Mouse (Mus musculus): ENCODE measurements around the gene Akap1. TPM values are rescaled to one million over a fixed set of nuclear protein-coding genes. Genes with fewer than 3 reads are reported as not detected.

The Akap1 gene
- polyA plus RNA-seq, 1 experiment from 2014 or later: 26.9 TPM

- Histone ChIP-seq H3K4me3 (no peak overlapping the region), H3K36me3 (no peaks in the 10 kb centered on the region; the same call in 1 of the 2 replicates), H3K27ac (no peak overlapping the region), H3K9me3 (no peaks in the 10 kb centered on the region), H3K4me1 (replicated peaks) (peaks cover 32% of the 10 kb centered on the region), H3K9ac (no peak overlapping the region), H3K27me3 (no peaks in the 10 kb centered on the region), H3K4me2 (no peak overlapping the region)
- WGBS: 89% methylated on average over 15 of the region's 15 CpGs
- ATAC-seq (ENCODE audit: low FRiP score): no peak
These were observed 13.1 kb downstream of the Akap1 start for GRCm38 (mm10) chr11:88851049-88851825.

GRCm38 (mm10) chr11:88849732-88850131 is 14.7 kb downstream of the Akap1 start:
- no peak for ATAC-seq (ENCODE audit: low FRiP score)
- H3K4me3 ChIP-seq: no peak overlapping the region
- no peak overlapping the region for H3K27ac ChIP-seq
- no peak overlapping the region for H3K9ac ChIP-seq
- 79% methylated on average over 3 of the region's 3 CpGs for WGBS
- H3K4me1 ChIP-seq (replicated peaks): peaks cover 24% of the 10 kb centered on the region
- H3K36me3 ChIP-seq: peaks cover 9% of the 10 kb centered on the region
- H3K9me3 ChIP-seq: no peaks in the 10 kb centered on the region
- no peaks in the 10 kb centered on the region for H3K27me3 ChIP-seq
- no peak overlapping the region for H3K4me2 ChIP-seq

- peaks cover 14% of the 10 kb centered on the region for H3K36me3 ChIP-seq
- no peak overlapping the region for H3K4me3 ChIP-seq
- H3K27me3 ChIP-seq: no peaks in the 10 kb centered on the region
- ATAC-seq (ENCODE audit: low FRiP score): no peak
- peaks cover 24% of the 10 kb centered on the region for H3K4me1 ChIP-seq (replicated peaks)
- WGBS: 75% methylated on average over 8 of the region's 8 CpGs
- H3K9me3 ChIP-seq: no peaks in the 10 kb centered on the region
- no peak overlapping the region for H3K27ac ChIP-seq
- no peak overlapping the region for H3K4me2 ChIP-seq
- no peak overlapping the region for H3K9ac ChIP-seq
These were observed 15.1 kb downstream of the Akap1 start for GRCm38 (mm10) chr11:88849284-88849683.

GRCm38 (mm10) chr11:88848590-88848989 is 15.8 kb downstream of the Akap1 start:
- Histone ChIP-seq H3K9me3 (no peaks in the 10 kb centered on the region), H3K36me3 (peaks cover 21% of the 10 kb centered on the region), H3K4me1 (replicated peaks) (peaks cover 24% of the 10 kb centered on the region), H3K4me2 (no peak overlapping the region), H3K27me3 (no peaks in the 10 kb centered on the region), H3K9ac (peak overlapping the region; percentile 19; the same call in 1 of the 2 replicates), H3K27ac (no peak overlapping the region), H3K4me3 (no peak overlapping the region)
- no peak; the same call in 1 of the 2 replicates for ATAC-seq (ENCODE audit: low FRiP score)
- 32% methylated on average over 5 of the region's 5 CpGs for WGBS

- Histone ChIP-seq H3K27ac (no peak overlapping the region), H3K4me2 (no peak overlapping the region), H3K4me3 (no peak overlapping the region), H3K36me3 (peaks cover 25% of the 10 kb centered on the region), H3K27me3 (no peaks in the 10 kb centered on the region), H3K9me3 (no peaks in the 10 kb centered on the region), H3K9ac (no peak overlapping the region), H3K4me1 (replicated peaks) (peaks cover 24% of the 10 kb centered on the region)
- WGBS: 82% methylated on average over 8 of the region's 8 CpGs
- ATAC-seq (ENCODE audit: low FRiP score): no peak
These were observed 16.9 kb downstream of the Akap1 start for GRCm38 (mm10) chr11:88847281-88848006.

- H3K4me3 ChIP-seq: no peak overlapping the region
- no peak for ATAC-seq (ENCODE audit: low FRiP score)
- peaks cover 33% of the 10 kb centered on the region for H3K36me3 ChIP-seq
- H3K9me3 ChIP-seq: no peaks in the 10 kb centered on the region
- peaks cover 18% of the 10 kb centered on the region for H3K4me1 ChIP-seq (replicated peaks)
- H3K27ac ChIP-seq: no peak overlapping the region
- H3K27me3 ChIP-seq: no peaks in the 10 kb centered on the region
- H3K9ac ChIP-seq: no peak overlapping the region
- 89% methylated on average over 5 of the region's 5 CpGs for WGBS
- H3K4me2 ChIP-seq: no peak overlapping the region
These were observed 20.0 kb downstream of the Akap1 start for GRCm38 (mm10) chr11:88844384-88844783.

GRCm38 (mm10) chr11:88843305-88843704 is 21.1 kb downstream of the Akap1 start:
- Histone ChIP-seq H3K36me3 (peaks cover 44% of the 10 kb centered on the region), H3K4me3 (no peak overlapping the region), H3K9ac (no peak overlapping the region), H3K27me3 (no peaks in the 10 kb centered on the region), H3K27ac (no peak overlapping the region), H3K4me2 (no peak overlapping the region), H3K9me3 (no peaks in the 10 kb centered on the region), H3K4me1 (replicated peaks) (peaks cover 7% of the 10 kb centered on the region; the same call in 1 of the 2 replicates)
- no peak for ATAC-seq (ENCODE audit: low FRiP score)
- WGBS: 92% methylated on average over 10 of the region's 10 CpGs

- Histone ChIP-seq H3K27me3 (no peaks in the 10 kb centered on the region), H3K4me2 (no peak overlapping the region), H3K9ac (no peak overlapping the region), H3K27ac (no peak overlapping the region), H3K4me3 (no peak overlapping the region), H3K36me3 (peaks cover 52% of the 10 kb centered on the region), H3K9me3 (no peaks in the 10 kb centered on the region), H3K4me1 (replicated peaks) (0 out of 2 replicates have a peak, but pooled peaks cover 4% of the 10 kb centered on the region)
- ATAC-seq (ENCODE audit: low FRiP score): no peak
- WGBS: 94% methylated on average over 13 of the region's 13 CpGs
These were observed 21.9 kb downstream of the Akap1 start for GRCm38 (mm10) chr11:88842315-88842975.

- H3K27me3 ChIP-seq: no peaks in the 10 kb centered on the region
- H3K4me3 ChIP-seq: no peak overlapping the region
- peaks cover 62% of the 10 kb centered on the region for H3K36me3 ChIP-seq
- H3K9me3 ChIP-seq: no peaks in the 10 kb centered on the region
- no peak overlapping the region for H3K27ac ChIP-seq
- no peak overlapping the region for H3K9ac ChIP-seq
- H3K4me1 ChIP-seq (replicated peaks): 0 out of 2 replicates have a peak, but pooled peaks cover 4% of the 10 kb centered on the region
- WGBS: 85% methylated on average over 6 of the region's 6 CpGs
- H3K4me2 ChIP-seq: no peak overlapping the region
- no peak for ATAC-seq (ENCODE audit: low FRiP score)
These were observed 23.0 kb downstream of the Akap1 start for GRCm38 (mm10) chr11:88841406-88841805.

GRCm38 (mm10) chr11:88840724-88841350 is 23.5 kb downstream of the Akap1 start:
- H3K36me3 ChIP-seq: peaks cover 68% of the 10 kb centered on the region
- no peak overlapping the region for H3K9ac ChIP-seq
- 0 out of 2 replicates have a peak, but pooled peaks cover 4% of the 10 kb centered on the region for H3K4me1 ChIP-seq (replicated peaks)
- H3K27me3 ChIP-seq: no peaks in the 10 kb centered on the region
- no peak overlapping the region for H3K4me2 ChIP-seq
- H3K27ac ChIP-seq: no peak overlapping the region
- ATAC-seq (ENCODE audit: low FRiP score): no peak
- no peak overlapping the region for H3K4me3 ChIP-seq
- 83% methylated on average over 10 of the region's 10 CpGs for WGBS
- H3K9me3 ChIP-seq: no peaks in the 10 kb centered on the region

- H3K9ac ChIP-seq: no peak overlapping the region
- H3K27me3 ChIP-seq: no peaks in the 10 kb centered on the region
- H3K4me2 ChIP-seq: no peak overlapping the region
- H3K4me3 ChIP-seq: no peak overlapping the region
- 0 out of 2 replicates have a peak, but pooled peaks cover 4% of the 10 kb centered on the region for H3K4me1 ChIP-seq (replicated peaks)
- no peak overlapping the region for H3K27ac ChIP-seq
- peaks cover 68% of the 10 kb centered on the region for H3K36me3 ChIP-seq
- 80% methylated on average over 8 of the region's 8 CpGs for WGBS
- no peaks in the 10 kb centered on the region for H3K9me3 ChIP-seq
- no peak for ATAC-seq (ENCODE audit: low FRiP score)
These were observed 24.1 kb downstream of the Akap1 start for GRCm38 (mm10) chr11:88840292-88840691.

- H3K4me3 ChIP-seq: no peak overlapping the region
- H3K4me1 ChIP-seq (replicated peaks): 0 out of 2 replicates have a peak, but pooled peaks cover 4% of the 10 kb centered on the region
- H3K9me3 ChIP-seq: no peaks in the 10 kb centered on the region
- no peaks in the 10 kb centered on the region for H3K27me3 ChIP-seq
- no peak overlapping the region for H3K9ac ChIP-seq
- 95% methylated on average over 6 of the region's 6 CpGs for WGBS
- no peak for ATAC-seq (ENCODE audit: low FRiP score)
- H3K27ac ChIP-seq: no peak overlapping the region
- peaks cover 68% of the 10 kb centered on the region for H3K36me3 ChIP-seq
- H3K4me2 ChIP-seq: no peak overlapping the region
These were observed 25.0 kb downstream of the Akap1 start for GRCm38 (mm10) chr11:88839379-88839778.
